Mouse (Mus musculus) stomach, postnatal 0 days (tissue): ENCODE results near the gene Zfp385b. TPM values are rescaled to one million over a fixed set of nuclear protein-coding genes. Genes with fewer than 3 reads are reported as not detected.

Experiments used
- ATAC-seq: fragments of 200-750 bp; cut with Nextera tagmentation; 2 replicates; pipeline ENCODE4 v1.8.0; 2017; ENCODE audit not compliant: low FRiP score, low TSS enrichment
- DNase-seq: peaks from one replicate; pipeline ENCODE4 v3.0.0-alpha.2; 2016; ENCODE audit warnings: low spot score
- H3K27ac ChIP-seq: fragments of 300-500 bp; sonication (generic); replicated peaks from 2 replicates; pipeline ENCODE4 v1.5.1; 2014; ENCODE audit warnings: mild to moderate bottlenecking, control low read depth
- H3K27me3 ChIP-seq: fragments of 300-500 bp; sonication (generic); 2 replicates; pipeline ENCODE4 v1.6.1; 2014; ENCODE audit warnings: low read length; ENCODE audit not compliant: control insufficient read depth, insufficient read depth
- H3K36me3 ChIP-seq: fragments of 300-500 bp; sonication (generic); 2 replicates; pipeline ENCODE4 v1.6.1; 2014; ENCODE audit warnings: low read length, mixed read lengths; ENCODE audit not compliant: control insufficient read depth, insufficient read depth
- H3K4me1 ChIP-seq: fragments of 300-500 bp; sonication (generic); replicated peaks from 2 replicates; pipeline ENCODE4 v1.6.1; 2014; ENCODE audit warnings: antibody characterized with exemption; ENCODE audit not compliant: control insufficient read depth, insufficient read depth
- H3K4me2 ChIP-seq: fragments of 300-500 bp; sonication (generic); replicated peaks from 2 replicates; pipeline ENCODE4 v1.6.1; 2014; ENCODE audit warnings: low read depth, mild to moderate bottlenecking, control low read depth, moderate library complexity
- H3K4me3 ChIP-seq: fragments of 300-500 bp; sonication (generic); 2 replicates; pipeline ENCODE4 v1.5.1; 2014; ENCODE audit warnings: low read depth, low read length, control low read depth
- H3K9ac ChIP-seq: fragments of 300-500 bp; sonication (generic); 2 replicates; pipeline ENCODE4 v1.6.1; 2014; ENCODE audit warnings: mild to moderate bottlenecking, low read length, control low read depth, mixed read lengths
- H3K9me3 ChIP-seq: fragments of 300-500 bp; sonication (generic); 2 replicates; pipeline ENCODE4 v1.6.1; 2016; ENCODE audit warnings: low read length; ENCODE audit not compliant: control insufficient read depth
- CTCF ChIP-seq: IDR thresholded peaks from 2 replicates; pipeline ENCODE4 v1.5.1; 2016; ENCODE audit warnings: antibody characterized with exemption, low read depth, mild to moderate bottlenecking, moderate library complexity
- EP300 ChIP-seq: optimal IDR thresholded peaks from 2 replicates; pipeline ENCODE3; 2016; ENCODE audit warnings: antibody characterized with exemption
- WGBS: fragments of 180-500 bp; shearing (Covaris S2); extraction: QIAGEN DNeasy Blood & Tissue Kit; methylation state at CpG from one replicate; pipeline ENCODE4 v1.1.7; 2014; 5-methylcytosine and 5-hydroxymethylcytosine counted together
- polyA plus RNA-seq: library from polyadenylated mRNA; unstranded; fragments of >200 nt; fragmentation: Nextera tagmentation; extraction: Ambion mirVana; gene quantifications from 2 replicates; pipeline ENCODE4 v1.2.1, GENCODE M21; 2015

Gene Zfp385b
- polyA plus RNA-seq, 1 experiment from 2014 or later, result 10.2 TPM

DNA sequence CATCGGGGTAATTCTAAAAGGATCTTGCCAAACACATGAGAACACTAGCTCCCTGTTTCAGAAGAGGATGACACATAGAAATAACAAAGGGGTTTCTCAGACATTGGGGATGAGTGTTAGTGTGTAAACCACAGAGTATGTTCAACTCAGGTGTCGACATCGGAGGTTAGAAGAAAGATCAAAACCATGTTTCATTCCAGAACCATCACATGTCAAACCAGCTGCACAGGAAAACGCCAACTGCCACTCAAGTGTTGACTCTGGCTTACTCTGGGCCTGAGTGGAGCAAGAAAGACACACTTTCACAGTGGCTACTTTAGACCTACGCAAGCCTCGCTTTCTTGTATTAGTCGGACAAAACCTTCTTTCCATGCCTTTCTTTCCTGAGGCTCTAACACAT, 74.2 kb downstream of the Zfp385b start:
- no peak for ATAC-seq
- Histone ChIP-seq H3K27me3 (no peaks in the 10 kb centered on the region), H3K9ac (no peak overlapping the region), H3K4me1 (no peaks in the 10 kb centered on the region), H3K4me2 (no peak overlapping the region), H3K27ac (no peak overlapping the region), H3K4me3 (no peak overlapping the region), H3K9me3 (no peaks in the 10 kb centered on the region), H3K36me3 (no peaks in the 10 kb centered on the region)
- no peak for TF ChIP-seq CTCF
- WGBS, result 90% methylated on average over 7 of the region's 7 CpGs
- DNase-seq, result no peak

DNA sequence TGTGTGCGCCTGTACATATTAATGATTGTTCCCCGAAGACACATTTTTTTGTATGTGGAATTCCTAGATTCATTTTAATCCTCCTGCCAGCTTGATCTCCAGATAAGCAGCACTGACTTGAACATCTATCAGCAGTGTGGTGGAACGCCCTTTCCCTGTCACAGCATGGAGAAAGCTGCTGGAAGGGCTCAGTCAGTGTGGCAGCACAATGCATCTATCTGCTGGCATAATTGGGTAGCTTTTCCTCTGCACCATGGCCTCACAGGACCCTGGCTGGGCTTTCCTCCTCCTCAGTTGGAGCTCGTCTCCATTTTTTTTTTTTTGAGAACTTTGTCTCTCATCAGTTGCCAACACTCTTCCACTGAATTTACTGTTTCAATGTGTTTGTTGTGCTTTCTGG, 77.1 kb downstream of the Zfp385b start:
- no peaks in the 10 kb centered on the region for H3K9me3 ChIP-seq
- no peak overlapping the region for H3K9ac ChIP-seq
- no peak overlapping the region for H3K4me2 ChIP-seq
- TF ChIP-seq CTCF, result no peak
- TF ChIP-seq EP300, result no peak
- H3K27ac ChIP-seq, result no peak overlapping the region
- H3K27me3 ChIP-seq, result no peaks in the 10 kb centered on the region
- WGBS, result 70% methylated on average over 4 of the region's 4 CpGs
- no peak for DNase-seq
- no peaks in the 10 kb centered on the region for H3K36me3 ChIP-seq
- no peak overlapping the region for H3K4me3 ChIP-seq
- ATAC-seq, result no peak
- no peaks in the 10 kb centered on the region for H3K4me1 ChIP-seq

- Histone ChIP-seq H3K27me3 (no peaks in the 10 kb centered on the region), H3K4me3 (no peak overlapping the region), H3K4me2 (no peak overlapping the region), H3K9ac (no peak overlapping the region), H3K36me3 (no peaks in the 10 kb centered on the region), H3K9me3 (no peaks in the 10 kb centered on the region), H3K4me1 (no peaks in the 10 kb centered on the region), H3K27ac (no peak overlapping the region)
- DNase-seq, result no peak
- TF ChIP-seq CTCF (no peak), EP300 (no peak)
- 67% methylated on average over 2 of the region's 2 CpGs for WGBS
- ATAC-seq, result no peak
These were observed 89.2 kb downstream of the Zfp385b start for GRCm38 (mm10) chr2:77730196-77730595.

GRCm38 (mm10) chr2:77726798-77727197, 92.6 kb downstream of the Zfp385b start:
- WGBS, result 83% methylated on average over 7 of the region's 7 CpGs
- Histone ChIP-seq H3K4me3 (no peak overlapping the region), H3K9ac (no peak overlapping the region), H3K9me3 (no peaks in the 10 kb centered on the region), H3K4me2 (no peak overlapping the region), H3K27ac (no peak overlapping the region), H3K4me1 (no peaks in the 10 kb centered on the region), H3K27me3 (no peaks in the 10 kb centered on the region), H3K36me3 (no peaks in the 10 kb centered on the region)
- no peak for ATAC-seq
- no peak for DNase-seq
- TF ChIP-seq CTCF, result no peak
- TF ChIP-seq EP300, result no peak

DNA sequence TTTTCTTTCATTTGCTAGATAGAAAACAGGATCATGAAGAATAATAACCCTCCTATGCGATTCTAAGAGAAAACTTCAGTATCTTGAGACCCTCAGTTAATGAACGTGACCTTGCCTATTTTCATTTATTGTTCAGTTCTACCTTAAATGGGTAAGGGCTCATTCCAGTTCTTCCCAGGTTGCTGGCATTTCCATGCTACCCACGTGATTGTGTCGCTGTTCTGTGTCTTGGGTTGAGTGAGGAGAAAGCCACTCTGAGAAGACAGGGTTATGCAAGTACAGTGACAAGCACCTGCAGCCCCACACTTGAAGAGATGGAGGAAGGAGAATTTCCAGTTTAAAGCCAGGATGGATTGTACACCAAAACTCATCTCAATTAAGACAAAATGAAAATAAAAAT, 98.6 kb downstream of the Zfp385b start:
- Histone ChIP-seq H3K9me3 (no peaks in the 10 kb centered on the region), H3K4me1 (no peaks in the 10 kb centered on the region), H3K27me3 (no peaks in the 10 kb centered on the region), H3K27ac (no peak overlapping the region), H3K9ac (no peak overlapping the region), H3K36me3 (no peaks in the 10 kb centered on the region), H3K4me2 (no peak overlapping the region), H3K4me3 (no peak overlapping the region)
- TF ChIP-seq EP300 (no peak), CTCF (no peak)
- ATAC-seq, result no peak
- 86% methylated on average over 4 of the region's 4 CpGs for WGBS
- no peak for DNase-seq

- Histone ChIP-seq H3K36me3 (no peaks in the 10 kb centered on the region), H3K4me1 (no peaks in the 10 kb centered on the region), H3K9ac (no peak overlapping the region), H3K9me3 (no peaks in the 10 kb centered on the region), H3K27ac (no peak overlapping the region), H3K4me3 (no peak overlapping the region), H3K27me3 (no peaks in the 10 kb centered on the region), H3K4me2 (no peak overlapping the region)
- TF ChIP-seq CTCF, result no peak
- no peak for TF ChIP-seq EP300
- DNase-seq (no peak), ATAC-seq (no peak)
- WGBS, result 83% methylated on average over 3 of the region's 3 CpGs
These were observed 103.1 kb downstream of the Zfp385b start for GRCm38 (mm10) chr2:77716367-77716766.
